Mouse (Mus musculus) brain, embryonic 18.5 days (tissue): ENCODE data around the gene Luc7l3.
"Not testable (repeated sequence)": the region's sequence is repeated elsewhere in the genome, so short reads cannot be mapped to it uniquely, and the experiment has no call there.

ENCODE experiments used
- DNase-seq: peaks from one replicate; pipeline ENCODE4 v3.0.0-alpha.2; 2012; ENCODE audit warnings: low read depth, low spot score

Gene Luc7l3

DNA sequence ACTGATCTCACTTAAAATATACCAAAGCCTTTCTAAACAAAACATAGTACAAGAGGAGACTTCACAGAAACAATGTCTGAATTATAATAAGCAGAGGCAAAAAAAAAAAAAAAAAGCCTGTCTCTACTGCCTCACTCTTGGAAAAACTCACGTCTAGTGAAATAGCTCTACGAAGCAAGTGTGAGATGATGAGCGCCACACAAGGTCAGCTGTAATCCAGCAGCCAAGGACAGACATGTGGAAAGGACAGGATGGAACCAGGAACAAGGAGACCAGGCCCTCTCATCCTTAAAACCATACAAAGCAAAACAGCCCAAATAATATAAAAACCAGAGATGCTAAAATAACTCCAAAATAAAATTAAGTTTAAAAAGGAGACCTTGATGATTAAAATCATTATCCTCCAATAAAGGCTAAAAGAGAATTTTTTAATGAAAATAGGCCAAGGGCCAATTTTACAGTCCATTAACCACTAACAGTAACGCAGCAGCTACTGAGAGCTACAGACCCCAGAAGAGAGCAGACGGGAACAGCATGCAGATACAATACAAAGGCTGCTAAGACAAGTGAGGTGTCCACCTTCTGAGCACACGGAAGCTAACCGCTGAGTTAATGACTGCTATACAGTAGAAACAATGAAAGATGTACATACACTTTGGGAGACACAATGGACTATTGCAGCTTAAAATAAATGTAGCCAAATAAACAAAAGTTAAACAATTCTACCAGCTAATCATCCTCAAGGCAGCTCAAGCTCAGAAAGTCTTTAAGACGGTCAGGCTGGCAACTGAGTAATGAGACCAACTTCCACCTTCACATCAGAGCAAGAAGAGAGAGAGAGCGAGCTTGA lies 26.6 kb downstream of the Luc7l3 start:
- DNase-seq: no peak

DNA sequence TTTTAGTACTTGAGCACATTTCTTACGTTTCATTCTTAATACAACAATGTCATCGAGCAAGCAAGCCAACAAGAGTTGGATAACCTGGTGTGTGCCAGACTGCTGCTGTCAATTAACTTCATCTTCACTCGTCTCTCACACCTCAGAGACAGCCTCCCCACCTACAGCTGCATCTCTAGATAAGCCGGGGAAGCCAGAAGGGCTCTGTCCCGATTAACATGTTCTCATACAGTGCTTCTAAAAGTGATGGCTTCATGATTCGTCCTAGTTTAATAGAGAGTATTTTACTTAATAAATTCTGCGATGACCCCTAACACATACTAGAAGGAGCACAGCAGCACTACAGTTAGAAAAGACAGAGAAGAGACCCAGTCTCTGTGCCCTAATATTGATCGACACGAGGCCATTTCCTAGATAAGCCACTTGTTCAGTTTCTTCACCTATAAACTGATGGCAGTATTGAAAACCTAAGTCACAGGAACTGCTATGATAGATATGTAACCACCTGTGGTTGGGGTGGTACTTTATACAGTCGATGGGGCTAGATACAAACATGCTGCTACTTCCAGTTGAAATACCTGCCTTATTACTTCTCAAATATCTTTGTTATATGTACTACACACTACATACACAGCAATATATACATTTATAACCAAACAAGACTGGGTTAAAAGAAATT lies 31.6 kb downstream of the Luc7l3 start:
- DNase-seq: no peak

DNA sequence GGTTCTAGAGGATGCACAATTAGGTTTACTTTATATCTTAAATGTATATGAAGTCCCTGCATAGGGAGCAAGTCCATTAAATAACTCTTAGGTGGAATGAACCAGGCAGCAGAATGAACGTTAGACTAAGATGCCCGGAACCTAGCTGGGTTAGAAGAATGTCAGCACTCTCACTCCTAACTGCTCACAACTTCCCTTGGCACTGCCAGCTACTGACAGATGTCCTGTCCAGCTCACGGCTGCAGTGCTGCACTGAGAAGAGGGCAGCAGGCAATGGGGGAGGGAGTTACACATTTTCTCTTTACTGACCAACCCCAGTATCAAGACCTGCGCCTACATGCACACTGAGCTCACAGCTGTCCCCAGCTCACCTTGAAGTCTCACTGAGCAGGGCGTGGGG lies 34.7 kb downstream of the Luc7l3 start:
- no peak for DNase-seq

DNA sequence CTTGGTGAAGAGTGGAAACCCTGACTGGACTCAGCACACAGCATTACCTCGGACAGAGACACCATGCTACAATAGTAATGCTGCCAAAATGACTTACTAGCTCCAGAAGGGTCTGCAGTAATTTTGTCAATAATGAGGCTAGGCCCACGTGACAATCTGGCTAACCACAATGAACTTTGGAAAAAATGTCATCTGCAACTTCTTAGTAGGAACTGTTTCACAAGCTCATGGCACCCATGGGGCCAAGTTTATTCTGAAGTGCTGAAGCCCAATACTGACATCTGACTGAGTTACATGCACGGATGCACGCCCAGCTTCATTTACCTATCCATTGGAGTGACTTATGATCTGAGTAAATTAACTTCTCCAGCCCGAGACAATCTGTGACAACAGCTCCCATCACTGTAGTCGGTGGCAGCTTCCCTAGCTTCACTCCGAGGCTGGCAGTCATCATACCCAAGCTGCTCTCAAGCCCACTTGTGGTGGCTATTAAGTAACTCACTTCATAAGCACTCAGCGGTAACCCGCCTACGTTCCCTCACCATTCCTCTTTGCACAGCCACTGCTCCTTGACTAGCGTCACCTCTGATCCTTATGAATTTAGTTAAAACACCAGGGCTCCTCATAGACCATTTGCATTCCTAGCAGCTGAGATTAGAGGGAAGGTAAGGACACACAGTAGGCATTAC lies 35.8 kb downstream of the Luc7l3 start:
- no peak for DNase-seq

- no peak for DNase-seq
Observed at GRCm38 (mm10) chr11:94283536-94284099, 38.2 kb downstream of the Luc7l3 start.

- no peak for DNase-seq
Observed at GRCm38 (mm10) chr11:94282291-94282690, 39.5 kb downstream of the Luc7l3 start.

- no peak for DNase-seq
Observed at GRCm38 (mm10) chr11:94281199-94282181, 40.3 kb downstream of the Luc7l3 start, which contains the start of gene Gm21885. Gene Gm21885, plus strand, starts transcription at chr11:94281873.

DNA sequence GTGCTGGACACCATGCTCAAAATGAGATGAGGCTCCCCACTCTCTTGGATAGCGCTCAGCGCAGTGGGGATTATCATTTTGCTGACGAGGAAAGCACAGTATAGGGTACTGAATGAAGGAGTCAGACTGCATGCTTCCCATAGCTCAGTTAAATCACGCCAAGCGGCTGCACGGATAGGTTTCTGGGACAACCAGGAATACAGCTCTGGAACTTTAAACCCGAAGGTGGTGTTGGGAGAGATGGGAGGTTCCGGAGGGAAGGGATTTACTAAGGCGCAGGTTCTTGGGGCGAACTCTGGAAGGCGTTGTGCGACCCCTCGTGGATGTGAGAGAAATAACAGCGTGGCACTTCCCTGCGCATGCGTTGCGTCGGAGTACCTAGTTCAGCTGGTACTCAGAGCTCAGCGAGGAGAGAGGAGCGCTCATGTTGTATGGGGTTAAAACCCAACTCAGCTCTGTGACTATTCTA lies 44.9 kb downstream of the Luc7l3 start:
- peak; percentile 82 for DNase-seq

DNA sequence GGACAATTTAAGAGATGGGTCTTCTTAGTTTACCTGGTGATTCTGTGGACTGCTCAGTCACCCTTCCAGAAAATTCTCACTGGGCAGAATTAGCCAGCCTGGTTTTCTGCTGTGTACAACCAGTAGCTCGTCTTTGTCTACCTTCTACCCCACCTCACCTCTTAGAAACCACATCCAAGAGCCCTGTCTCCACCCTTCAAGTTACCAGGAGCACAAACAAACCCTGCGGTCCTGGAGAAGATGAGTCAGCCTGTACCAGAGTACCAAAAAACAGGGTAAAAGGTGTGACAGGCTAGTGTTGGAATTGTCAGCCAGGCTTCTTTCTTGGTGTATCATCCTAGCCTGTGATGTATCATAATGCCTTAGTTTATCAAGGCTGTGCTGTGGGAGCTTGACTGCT lies 46.1 kb downstream of the Luc7l3 start:
- no peak for DNase-seq

GRCm38 (mm10) chr11:94275226-94275625 lies 46.6 kb downstream of the Luc7l3 start:
- DNase-seq: no peak

DNA sequence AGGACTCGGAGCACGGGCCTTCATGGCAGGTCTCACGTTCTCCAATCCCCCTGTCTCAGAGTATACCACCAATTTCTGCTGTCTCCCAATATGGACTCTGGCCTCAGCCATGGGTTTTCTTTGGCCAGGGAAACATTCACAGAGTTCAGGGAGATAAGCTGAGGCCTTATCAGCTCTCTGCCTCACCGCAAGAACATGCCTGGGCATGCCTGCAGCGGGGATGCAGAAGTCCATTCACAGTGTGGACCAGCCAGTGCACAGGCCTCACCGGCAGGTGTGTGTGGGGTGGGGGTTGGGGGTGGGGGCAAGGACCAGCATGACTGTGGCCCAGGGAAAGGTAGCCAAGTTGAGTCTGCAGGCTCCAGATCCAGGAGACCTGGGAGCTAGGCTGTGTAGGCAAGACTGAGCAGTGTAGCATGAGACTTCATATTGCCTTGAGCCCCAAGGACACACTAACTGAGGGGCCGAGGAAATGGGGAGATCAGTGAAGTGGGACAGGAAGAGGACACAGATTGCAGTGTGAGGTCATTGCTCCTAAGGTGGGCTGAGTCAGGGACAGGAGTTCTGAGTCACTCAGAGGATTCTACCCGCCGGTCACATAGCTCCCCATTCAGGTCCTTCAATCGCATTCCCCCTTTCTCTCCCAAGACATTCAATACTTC lies 47.5 kb downstream of the Luc7l3 start:
- no peak for DNase-seq

GRCm38 (mm10) chr11:94272960-94273927 lies 48.5 kb downstream of the Luc7l3 start:
- DNase-seq: no peak

- no peak for DNase-seq
Observed at GRCm38 (mm10) chr11:94271015-94271414, 50.8 kb downstream of the Luc7l3 start.

DNA sequence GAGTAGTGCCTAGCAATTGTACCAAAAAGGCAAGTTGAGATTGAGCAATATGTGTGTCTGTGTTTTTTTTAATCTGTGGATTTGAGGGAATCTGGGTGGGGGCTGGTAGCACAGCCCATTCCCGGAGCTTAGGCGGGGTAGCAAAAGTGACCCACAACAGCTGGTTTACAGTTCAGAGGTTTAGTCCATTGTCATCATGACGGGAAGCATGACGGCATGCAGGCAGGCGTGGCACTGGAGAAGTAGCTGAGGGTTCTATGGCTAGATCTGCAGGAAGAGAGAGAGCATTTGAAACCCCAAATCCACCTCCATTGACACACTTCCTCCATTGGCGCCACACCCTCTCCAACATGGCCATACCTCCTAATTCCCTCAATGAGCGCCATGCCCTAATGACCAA lies 51.9 kb downstream of the Luc7l3 start:
- DNase-seq: no peak

DNA sequence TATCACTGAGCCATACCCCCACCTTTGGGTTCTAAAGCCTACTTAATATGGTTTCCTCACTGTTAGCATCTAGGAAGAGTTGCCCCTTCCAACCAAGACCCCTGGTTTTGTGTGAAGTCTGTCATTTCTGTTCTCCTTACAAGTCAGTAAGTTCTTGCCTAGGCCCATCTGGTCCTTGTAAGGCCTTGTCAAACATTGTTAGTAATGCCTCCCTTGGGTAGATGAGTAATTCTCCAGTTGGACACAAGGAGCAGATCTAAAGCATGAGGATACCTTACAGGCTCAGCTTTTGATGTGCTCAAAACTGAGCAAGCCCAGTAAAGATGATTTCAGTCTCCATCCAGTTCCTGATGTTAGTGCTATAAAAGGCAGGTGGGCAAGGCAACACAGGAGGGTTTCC lies 53.0 kb downstream of the Luc7l3 start:
- no peak for DNase-seq

- not testable (repeated sequence) for DNase-seq
Observed at GRCm38 (mm10) chr11:94266155-94266554, 55.6 kb downstream of the Luc7l3 start.

- DNase-seq: no peak
Observed at GRCm38 (mm10) chr11:94265134-94265785, 56.5 kb downstream of the Luc7l3 start.

- DNase-seq: no peak
Observed at GRCm38 (mm10) chr11:94261585-94262370, 60.0 kb downstream of the Luc7l3 start.
